Mouse (Mus musculus): ENCODE results near the gene Cdk19. TPM values are rescaled to one million over a fixed set of nuclear protein-coding genes. Genes with fewer than 3 reads are reported as not detected.
"Not testable (repeated sequence)": the region's sequence is repeated elsewhere in the genome, so short reads cannot be mapped to it uniquely, and the experiment has no call there.

The Cdk19 gene
- 8.1 and 10.2 TPM in 2 replicates for polyA plus RNA-seq (2015; fragmentation: Nextera tagmentation; extraction: Ambion mirVana)

DNA sequence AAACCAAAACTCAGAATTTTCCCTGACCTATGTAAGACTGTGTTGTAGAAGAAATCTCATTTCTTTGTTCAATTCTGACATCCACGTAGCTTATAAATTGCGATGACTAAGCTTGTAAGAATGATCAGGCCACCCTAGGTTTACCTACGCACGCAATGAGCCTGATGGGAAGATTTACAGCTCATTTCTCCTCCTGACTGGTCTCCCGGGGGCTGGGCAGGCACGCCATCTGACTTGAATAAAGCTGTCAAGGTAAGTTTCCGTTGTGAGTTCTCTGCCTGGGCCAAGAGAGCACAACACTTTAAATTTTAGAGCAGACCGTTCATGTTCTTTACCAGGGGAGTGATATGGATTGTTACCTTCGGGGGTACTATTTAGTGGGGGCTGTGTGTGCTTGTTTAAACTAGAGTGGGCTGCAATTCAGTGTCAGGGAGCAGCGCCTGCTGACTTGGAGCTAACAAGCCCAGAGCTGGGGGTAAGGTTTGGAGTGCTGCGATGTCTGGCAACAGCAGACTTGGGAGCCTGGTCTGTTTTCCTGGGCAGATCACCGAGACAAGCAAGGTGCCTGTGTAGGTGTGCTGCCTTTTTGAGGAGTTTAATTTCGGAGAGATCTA is at the start of gene Cdk19:
Gene Cdk19 (plus strand): TSS at position 214 of the 614 bp plus-strand sequence.
- Histone ChIP-seq H3K4me2 (0 out of 2 replicates have a peak within 1 kb of the TSS, but pooled peaks have one; percentile 25), H3K27ac (peak within 1 kb of the TSS; percentile 69), H3K9me3 (no peaks in the 10 kb centered on the region), H3K27me3 (no peaks in the 10 kb centered on the region), H3K4me3 (no peak within 1 kb of the TSS), H3K4me1 (peaks cover 7% of the 10 kb centered on the region; the same call in 1 of the 2 replicates), H3K9ac (no peak within 1 kb of the TSS), H3K36me3 (no peaks in the 10 kb centered on the region)
- 16% methylated on average over 13 of the region's 13 CpGs for WGBS
- ATAC-seq (ENCODE audit: insufficient number of reproducible peaks, low FRiP score, low TSS enrichment, low read depth): no peak

DNA sequence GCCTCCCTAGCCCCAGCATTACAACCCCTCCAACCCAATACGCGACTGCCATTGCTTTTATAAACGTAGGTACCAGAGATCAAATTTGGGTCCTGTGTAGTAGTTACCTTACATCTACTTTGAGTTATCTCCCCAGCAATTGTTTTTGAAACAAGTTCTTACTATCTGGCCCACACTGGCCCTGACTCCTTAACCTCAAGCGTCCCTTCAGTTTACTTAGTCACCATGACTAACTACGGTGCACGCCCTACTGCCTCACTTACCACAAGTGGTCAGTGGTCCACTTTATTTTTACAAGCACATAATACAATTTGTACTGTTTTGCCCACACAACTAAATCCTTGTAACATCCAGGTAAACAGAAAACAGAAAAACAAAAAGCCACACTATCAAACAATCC is 46.7 kb upstream of the Cdk19 start:
- Histone ChIP-seq H3K4me2 (no peak overlapping the region), H3K9ac (no peak overlapping the region), H3K4me3 (no peak overlapping the region), H3K9me3 (no peaks in the 10 kb centered on the region), H3K27me3 (no peaks in the 10 kb centered on the region), H3K27ac (no peak overlapping the region), H3K4me1 (0 out of 2 replicates have a peak, but pooled peaks cover 4% of the 10 kb centered on the region), H3K36me3 (peaks cover 31% of the 10 kb centered on the region)
- 96% methylated on average over 6 of the region's 6 CpGs for WGBS
- ATAC-seq (ENCODE audit: insufficient number of reproducible peaks, low FRiP score, low TSS enrichment, low read depth): no peak

DNA sequence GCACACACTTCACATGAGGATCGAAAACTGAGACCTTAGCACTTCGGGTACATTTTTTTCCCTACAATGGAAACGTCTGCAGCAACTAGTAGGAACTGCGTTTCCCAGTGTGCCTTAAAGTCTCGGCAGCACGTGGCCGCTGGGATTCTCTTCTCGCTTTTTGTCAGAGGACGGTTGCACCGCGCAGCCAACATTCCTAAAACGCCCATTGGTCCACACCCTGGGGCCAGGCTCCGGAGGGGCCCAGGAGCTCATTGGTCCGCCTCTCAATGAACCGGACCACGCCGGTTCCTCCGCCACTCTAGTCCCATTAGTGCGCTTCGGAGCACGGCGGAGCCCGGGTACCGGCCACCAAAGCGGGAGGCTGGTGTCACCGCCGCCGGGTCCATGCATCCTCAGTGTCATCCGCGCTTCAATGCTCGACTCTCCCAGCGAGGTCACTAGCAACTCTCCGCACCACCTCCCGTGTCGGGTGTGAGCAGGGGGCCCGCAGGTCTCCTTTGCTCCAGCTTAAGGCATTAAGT is 38.7 kb upstream of the Cdk19 start:
- Histone ChIP-seq H3K36me3 (no peaks in the 10 kb centered on the region), H3K27ac (peak overlapping the region; percentile 91), H3K4me1 (peaks cover 18% of the 10 kb centered on the region), H3K9me3 (no peaks in the 10 kb centered on the region), H3K27me3 (no peaks in the 10 kb centered on the region), H3K4me2 (peak overlapping the region; percentile 70), H3K9ac (peak overlapping the region; percentile 82), H3K4me3 (peak overlapping the region; percentile 94)
- under 1% methylated on average over 36 of the region's 36 CpGs for WGBS
- peak; percentile 76 for ATAC-seq (ENCODE audit: insufficient number of reproducible peaks, low FRiP score, low TSS enrichment, low read depth)

DNA sequence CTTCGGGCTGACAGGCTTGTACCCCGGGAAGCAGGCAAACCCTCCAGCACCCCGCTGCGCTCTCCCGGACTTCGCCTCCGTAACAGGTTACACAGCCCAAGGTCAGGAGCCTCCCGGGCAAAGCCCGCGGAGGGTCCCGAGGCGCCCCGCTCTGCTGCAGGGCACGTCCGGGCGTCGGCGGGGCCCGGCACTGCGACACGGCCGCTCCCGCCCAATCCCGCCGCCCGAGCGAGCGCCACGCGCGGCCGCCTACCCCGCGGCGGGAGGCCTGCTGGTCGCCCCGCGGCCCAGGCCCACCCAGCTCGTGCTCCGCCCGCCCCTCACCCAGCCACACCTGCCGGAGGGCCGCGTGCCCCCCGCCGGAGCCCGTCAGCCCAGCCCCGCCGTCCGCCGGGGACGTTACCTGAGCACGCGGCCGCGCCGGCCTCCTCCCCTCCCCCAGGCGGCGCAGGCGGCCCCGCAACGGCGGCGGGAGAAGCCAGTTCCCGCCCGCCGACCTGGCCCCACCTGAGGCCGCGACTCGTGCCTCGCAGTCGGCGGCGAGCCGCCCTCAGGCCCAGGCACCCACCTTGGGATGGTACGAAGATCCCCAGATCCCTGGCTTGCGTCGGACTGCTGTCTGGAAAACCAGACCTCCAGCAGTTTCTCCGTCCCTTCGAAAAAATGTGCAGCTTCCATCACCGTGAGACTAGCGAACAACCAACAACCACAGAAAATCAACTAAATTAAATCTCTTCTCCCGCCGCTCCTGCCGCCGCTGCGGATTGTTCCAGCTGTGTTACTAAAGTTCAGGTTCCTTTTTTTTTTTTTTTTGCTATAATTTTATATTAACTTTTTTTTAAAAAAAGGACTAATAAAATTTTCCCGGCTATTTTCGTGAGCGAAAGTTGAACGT is 37.9 kb upstream of the Cdk19 start:
- under 1% methylated on average over 64 of the region's 91 CpGs for WGBS
- Histone ChIP-seq H3K4me2 (peak overlapping the region; percentile 70), H3K9ac (peak overlapping the region; percentile 82), H3K27ac (peak overlapping the region; percentile 91), H3K4me1 (peaks cover 18% of the 10 kb centered on the region), H3K4me3 (peak overlapping the region; percentile 94)
- 0 out of 2 replicates have a peak, but pooled peaks have one; percentile 0 for ATAC-seq (ENCODE audit: insufficient number of reproducible peaks, low FRiP score, low TSS enrichment, low read depth)
- H3K27me3 ChIP-seq, H3K9me3 ChIP-seq, H3K36me3 ChIP-seq: not testable (repeated sequence)

DNA sequence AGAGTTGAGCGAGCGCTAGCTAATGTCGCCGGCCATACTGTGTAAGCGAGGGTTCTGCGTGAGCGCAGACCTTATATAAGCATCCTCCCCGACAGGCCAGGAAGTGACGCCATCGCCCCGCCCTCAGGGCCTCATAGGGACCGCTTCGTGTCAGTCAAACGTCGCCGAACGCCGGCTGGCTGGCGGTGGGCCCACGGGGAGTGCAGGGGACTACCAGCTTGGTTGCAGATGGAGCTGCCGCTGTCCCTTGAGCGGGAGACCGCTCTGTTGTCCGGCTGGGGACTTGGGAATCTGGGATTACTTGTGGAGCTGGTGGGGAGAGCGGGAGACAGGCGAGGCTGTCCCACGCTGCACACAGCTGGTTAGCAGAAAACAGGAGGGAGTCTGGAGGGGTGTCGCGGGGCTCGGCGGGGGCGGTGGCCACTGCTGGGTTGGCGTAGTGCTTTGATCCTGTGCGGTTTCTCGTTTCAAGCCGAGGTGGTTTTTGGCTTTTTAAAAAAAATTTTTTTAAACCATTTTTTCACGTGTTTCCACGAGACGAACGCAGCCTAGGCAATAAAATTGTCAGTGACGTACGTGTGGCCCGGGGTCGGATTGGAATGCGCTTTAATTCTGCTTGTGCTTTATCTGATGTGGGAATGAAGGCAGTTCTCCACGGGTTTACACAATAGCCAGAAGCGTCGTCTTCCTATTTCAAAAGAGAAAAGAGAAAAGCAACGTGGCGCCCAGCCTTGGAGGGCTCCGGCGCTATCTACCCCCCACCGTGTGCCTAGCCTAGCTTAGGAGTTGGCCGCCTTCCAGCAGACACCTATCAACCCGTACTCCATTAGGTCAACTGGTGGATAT is 37.0 kb upstream of the Cdk19 start, which contains the start of gene Amd1:
Gene Amd1 (minus strand): TSS at position 47 of the 846 bp plus-strand sequence.
- no peaks in the 10 kb centered on the region for H3K36me3 ChIP-seq
- peak; percentile 93 for ATAC-seq (ENCODE audit: insufficient number of reproducible peaks, low FRiP score, low TSS enrichment, low read depth)
- H3K4me1 ChIP-seq: peaks cover 14% of the 10 kb centered on the region
- peak within 1 kb of the TSS; percentile 82 for H3K9ac ChIP-seq
- peak within 1 kb of the TSS; percentile 98 for H3K27ac ChIP-seq
- H3K9me3 ChIP-seq: no peaks in the 10 kb centered on the region
- peak within 1 kb of the TSS; percentile 94 for H3K4me3 ChIP-seq
- H3K27me3 ChIP-seq: no peaks in the 10 kb centered on the region
- WGBS: under 1% methylated on average over 55 of the region's 55 CpGs
- peak within 1 kb of the TSS; percentile 70 for H3K4me2 ChIP-seq

DNA sequence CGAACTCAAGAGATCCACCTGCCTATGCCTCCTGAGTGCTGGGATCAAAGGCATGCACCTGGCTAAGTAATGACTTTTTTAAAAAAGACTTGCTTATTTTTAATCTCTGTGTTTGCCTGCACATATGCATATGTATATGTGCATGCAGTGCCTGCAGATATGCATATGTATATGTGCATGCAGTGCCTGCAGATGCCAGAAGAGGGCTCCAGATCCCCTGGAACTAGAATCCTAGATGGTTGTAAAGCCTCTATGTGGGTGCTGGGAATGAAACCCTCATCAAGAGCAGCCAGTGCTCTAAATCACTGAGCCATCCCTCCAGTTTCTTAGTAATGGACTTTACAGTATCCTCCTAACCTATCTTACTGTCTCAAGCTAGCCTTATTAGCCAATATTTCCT is 33.4 kb upstream of the Cdk19 start:
- 80% methylated on average over 1 of the region's 1 CpGs for WGBS
- ATAC-seq (ENCODE audit: insufficient number of reproducible peaks, low FRiP score, low TSS enrichment, low read depth): no peak

DNA sequence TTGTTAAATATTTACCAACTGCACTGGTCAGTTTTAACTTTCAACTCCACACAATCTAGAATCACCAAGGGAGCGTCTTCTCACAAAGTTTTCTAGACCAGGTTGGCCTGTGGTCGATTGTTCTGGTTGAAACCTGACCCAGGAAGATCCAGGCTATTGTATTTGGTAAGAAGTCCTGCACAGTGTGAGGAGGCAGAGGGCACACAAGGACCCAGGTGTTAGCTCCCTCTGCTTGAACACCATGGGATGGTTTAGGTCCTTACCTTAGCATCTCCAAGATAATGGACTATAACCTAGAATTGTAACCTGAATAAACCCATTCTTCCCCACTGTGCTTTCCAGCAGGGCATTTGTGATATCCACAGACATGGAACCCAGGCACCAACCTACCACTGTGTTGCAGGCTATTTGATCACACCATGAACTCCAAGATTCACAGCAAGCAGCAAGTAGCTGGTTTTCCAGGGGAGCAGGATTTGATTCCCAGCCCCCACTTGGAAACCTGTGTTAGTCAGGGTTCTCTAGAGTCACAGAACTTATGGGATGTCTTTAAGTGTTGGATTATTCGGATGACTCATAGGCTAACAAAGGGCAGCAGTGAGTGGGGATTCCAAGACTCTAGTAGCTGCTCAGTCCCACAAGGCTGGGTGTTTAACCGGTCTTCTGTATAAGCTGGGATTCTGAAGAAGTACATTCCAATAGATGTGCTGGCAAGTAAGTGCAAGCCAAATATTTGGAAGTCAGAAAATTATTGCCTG is 31.4 kb upstream of the Cdk19 start:
- 65% methylated on average over 4 of the region's 4 CpGs for WGBS
- H3K4me1 ChIP-seq: no peaks in the 10 kb centered on the region

More for the DNA sequence above, 33.4 kb upstream of the Cdk19 start:
- Histone ChIP-seq H3K27ac (no peak overlapping the region), H3K4me3 (no peak overlapping the region), H3K9me3 (no peaks in the 10 kb centered on the region), H3K36me3 (no peaks in the 10 kb centered on the region), H3K27me3 (no peaks in the 10 kb centered on the region), H3K4me1 (no peaks in the 10 kb centered on the region), H3K9ac (no peak overlapping the region), H3K4me2 (no peak overlapping the region)

DNA sequence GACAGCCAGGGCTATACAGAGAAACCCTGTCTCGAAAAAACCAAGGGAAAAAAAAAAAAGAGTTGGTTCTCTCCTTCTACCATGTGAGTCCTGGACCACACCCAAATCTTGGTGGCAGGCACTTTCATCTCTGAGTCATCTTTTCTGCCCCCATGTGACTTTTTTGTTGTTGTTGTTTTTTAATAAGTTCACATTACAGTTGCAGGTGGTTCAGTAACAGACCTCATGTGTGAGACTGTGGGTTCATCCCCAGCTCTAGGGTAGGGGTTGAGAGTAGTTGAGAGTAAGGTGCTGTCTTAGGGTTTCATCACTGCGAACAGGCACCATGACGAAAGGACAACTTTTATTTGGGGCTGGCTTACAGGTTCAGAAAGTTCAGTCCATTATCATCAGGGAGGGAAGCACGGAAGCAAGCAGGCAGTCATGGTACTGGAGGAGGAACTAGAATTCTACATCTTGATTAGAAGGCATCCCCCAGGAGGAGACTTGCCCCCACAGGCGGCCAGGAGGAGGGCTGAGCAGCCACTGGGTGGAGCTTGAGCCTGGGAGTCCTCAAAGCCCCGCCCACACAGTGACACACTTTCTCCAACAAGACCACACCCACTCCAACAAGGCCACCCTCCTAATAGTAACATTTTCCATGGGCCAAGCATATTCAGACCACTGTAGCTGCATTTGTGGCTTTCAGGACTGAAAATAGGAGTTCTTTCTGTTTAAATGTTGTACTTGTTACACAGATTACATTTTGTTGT is 29.3 kb upstream of the Cdk19 start:
- Histone ChIP-seq H3K4me3 (no peak overlapping the region), H3K27ac (no peak overlapping the region), H3K36me3 (no peaks in the 10 kb centered on the region), H3K27me3 (no peaks in the 10 kb centered on the region), H3K4me2 (no peak overlapping the region), H3K4me1 (no peaks in the 10 kb centered on the region), H3K9me3 (no peaks in the 10 kb centered on the region), H3K9ac (no peak overlapping the region)
- no peak for ATAC-seq (ENCODE audit: insufficient number of reproducible peaks, low FRiP score, low TSS enrichment, low read depth)
- WGBS: 50% methylated on average over 6 of the region's 6 CpGs

More for the DNA sequence above, 31.4 kb upstream of the Cdk19 start:
- no peak overlapping the region for H3K4me3 ChIP-seq
- no peak overlapping the region for H3K9ac ChIP-seq
- H3K36me3 ChIP-seq: no peaks in the 10 kb centered on the region
- no peak overlapping the region for H3K4me2 ChIP-seq
- H3K27ac ChIP-seq: no peak overlapping the region
- no peaks in the 10 kb centered on the region for H3K27me3 ChIP-seq
- H3K9me3 ChIP-seq: no peaks in the 10 kb centered on the region
- ATAC-seq (ENCODE audit: insufficient number of reproducible peaks, low FRiP score, low TSS enrichment, low read depth): no peak

DNA sequence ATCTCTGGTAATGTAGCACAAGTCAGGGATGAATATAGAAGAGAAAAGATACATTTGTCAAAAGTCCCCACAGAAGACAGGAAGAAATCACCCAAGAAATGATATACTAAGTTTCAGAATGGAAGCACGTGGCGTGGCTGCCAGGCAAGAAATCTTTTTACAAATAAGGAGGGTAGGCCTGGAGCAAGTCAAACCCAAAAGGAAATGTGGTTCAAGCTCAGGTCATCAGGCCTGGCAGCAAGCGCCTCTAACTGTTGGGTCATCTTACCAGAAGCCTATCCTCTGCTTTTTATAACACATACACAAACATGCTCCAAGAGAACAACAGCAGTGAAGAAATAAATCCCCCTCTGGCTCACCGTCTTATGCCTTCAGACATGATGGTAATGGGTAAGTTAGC is 26.6 kb upstream of the Cdk19 start:
- Histone ChIP-seq H3K9me3 (no peaks in the 10 kb centered on the region), H3K4me2 (no peak overlapping the region), H3K27me3 (no peaks in the 10 kb centered on the region), H3K4me1 (no peaks in the 10 kb centered on the region), H3K4me3 (no peak overlapping the region), H3K9ac (no peak overlapping the region), H3K36me3 (no peaks in the 10 kb centered on the region), H3K27ac (no peak overlapping the region)
- ATAC-seq (ENCODE audit: insufficient number of reproducible peaks, low FRiP score, low TSS enrichment, low read depth): no peak
- WGBS: 76% methylated on average over 4 of the region's 4 CpGs

DNA sequence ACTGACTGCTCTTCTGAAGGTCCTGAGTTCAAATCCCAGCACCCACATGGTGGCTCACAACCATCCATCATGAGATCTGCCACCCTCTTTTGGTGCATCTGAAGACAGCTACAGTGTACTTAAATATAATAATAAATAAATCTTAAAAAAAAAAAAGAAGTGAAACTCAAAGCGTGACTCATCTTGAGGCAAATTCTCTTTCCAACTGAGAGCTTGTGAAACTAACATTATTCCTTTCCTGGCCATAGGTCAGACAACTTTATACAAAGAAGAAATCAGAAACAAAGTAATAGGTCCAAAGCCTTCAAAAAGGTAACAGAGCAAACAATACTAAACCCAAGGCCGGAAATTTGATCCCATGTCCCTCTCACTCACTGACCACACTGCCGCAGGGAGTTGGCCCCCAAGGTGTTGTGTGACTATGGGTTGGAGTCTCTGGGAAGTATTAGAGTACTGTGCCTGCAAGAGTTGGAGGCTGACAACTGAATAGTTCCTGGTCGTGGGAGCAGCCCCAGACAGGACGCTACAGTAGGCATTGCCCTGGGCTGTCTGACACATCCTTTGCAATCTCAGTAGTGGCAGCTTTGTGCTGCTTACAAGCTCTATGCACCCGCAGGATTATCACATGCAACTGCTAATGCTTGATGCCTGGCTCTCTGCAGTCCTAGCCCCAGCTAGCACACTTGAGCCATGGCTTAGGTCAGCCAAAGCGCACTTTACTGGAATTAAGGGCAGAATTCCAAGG is 22.4 kb upstream of the Cdk19 start:
- ATAC-seq (ENCODE audit: insufficient number of reproducible peaks, low FRiP score, low TSS enrichment, low read depth): no peak
- Histone ChIP-seq H3K9ac (no peak overlapping the region), H3K4me3 (no peak overlapping the region), H3K4me2 (no peak overlapping the region), H3K9me3 (no peaks in the 10 kb centered on the region), H3K36me3 (no peaks in the 10 kb centered on the region), H3K4me1 (no peaks in the 10 kb centered on the region), H3K27ac (no peak overlapping the region), H3K27me3 (no peaks in the 10 kb centered on the region)
- 40% methylated on average over 7 of the region's 7 CpGs for whole genome bisulfite sequencing
